Mouse (Mus musculus) ES-Bruce4 (cell line): ENCODE measurements at regions not wholly inside any gene's neighbourhood (a gene's known extent, or its start where the extent isn't known, plus 50 kb on each side); places are given as distances from the start of the nearest gene placed in this dataset.

ENCODE experiments used
- CTCF ChIP-seq: IDR thresholded peaks from one replicate; pipeline ENCODE4 v1.8.1; 2011; ENCODE audit warnings: low read depth, low read length
- EP300 ChIP-seq: IDR thresholded peaks from 2 replicates; pipeline ENCODE4 v1.6.1; 2011; ENCODE audit warnings: low read depth, low read length; ENCODE audit not compliant: insufficient read depth
- POLR2A ChIP-seq: IDR thresholded peaks from one replicate; pipeline ENCODE4 v1.8.1; 2011; ENCODE audit warnings: low read length; ENCODE audit not compliant: insufficient read depth

DNA sequence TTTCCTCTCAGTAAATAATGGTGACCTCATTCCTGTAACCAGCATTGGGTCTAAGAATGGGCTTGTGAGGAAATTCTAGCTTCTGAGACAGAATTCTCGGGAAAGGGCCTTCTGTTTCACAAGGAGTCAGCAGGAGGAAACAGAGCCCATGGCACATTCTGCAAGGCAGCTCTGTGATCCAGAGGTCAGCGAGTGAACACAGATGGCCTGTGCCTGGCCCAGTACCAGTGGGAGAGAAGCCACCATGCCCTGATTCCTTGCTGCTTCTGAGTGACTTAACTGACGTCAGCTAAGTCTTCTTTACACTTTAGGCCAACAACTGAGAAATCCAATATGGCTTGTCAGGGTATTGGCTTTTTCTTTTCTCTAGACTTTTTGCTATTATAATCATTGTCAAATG, 342.5 kb upstream of the Tmc3 start:
- no peak for TF ChIP-seq CTCF
- TF ChIP-seq POLR2A = no peak
- no peak for TF ChIP-seq EP300
